Mouse (Mus musculus) ES-Bruce4 (cell line): ENCODE data around the gene Ptprm.

ENCODE experiments used
- CTCF ChIP-seq: IDR thresholded peaks from one replicate; pipeline ENCODE4 v1.8.1; 2011; ENCODE audit warnings: low read depth, low read length
- EP300 ChIP-seq: IDR thresholded peaks from 2 replicates; pipeline ENCODE4 v1.6.1; 2011; ENCODE audit warnings: low read depth, low read length; ENCODE audit not compliant: insufficient read depth
- POLR2A ChIP-seq: IDR thresholded peaks from one replicate; pipeline ENCODE4 v1.8.1; 2011; ENCODE audit warnings: low read length; ENCODE audit not compliant: insufficient read depth

- no peak for TF ChIP-seq CTCF
- TF ChIP-seq POLR2A, result no peak
- no peak for TF ChIP-seq EP300
These were observed 670.8 kb downstream of the Ptprm start for GRCm38 (mm10) chr17:66683411-66683810.
